Mouse (Mus musculus): ENCODE results near the gene Gemin7.

Gene Gemin7

GRCm38 (mm10) chr7:19575559-19575958, 1.8 kb downstream of the Gemin7 start:
- no peak for DNase-seq (ENCODE audit: low spot score)

GRCm38 (mm10) chr7:19573776-19574140, 3.6 kb downstream of the Gemin7 start:
- no peak for DNase-seq (ENCODE audit: low spot score)

- DNase-seq (ENCODE audit: low spot score), result peak; percentile 83
Observed at GRCm38 (mm10) chr7:19572926-19573775, 4.2 kb downstream of the Gemin7 start.

GRCm38 (mm10) chr7:19569647-19570046, 7.7 kb downstream of the Gemin7 start:
- no peak for DNase-seq (ENCODE audit: low spot score)

- no peak for DNase-seq (ENCODE audit: low spot score)
Observed at GRCm38 (mm10) chr7:19567426-19567825, 10.0 kb downstream of the Gemin7 start.

- DNase-seq (ENCODE audit: low spot score), result no peak
Observed at GRCm38 (mm10) chr7:19565803-19566202, 11.6 kb downstream of the Gemin7 start.

GRCm38 (mm10) chr7:19564455-19564854, 12.9 kb downstream of the Gemin7 start:
- no peak for DNase-seq (ENCODE audit: low spot score)

GRCm38 (mm10) chr7:19563884-19564283, 13.5 kb downstream of the Gemin7 start:
- no peak for DNase-seq (ENCODE audit: low spot score)

- no peak for DNase-seq (ENCODE audit: low spot score)
Observed at GRCm38 (mm10) chr7:19562643-19563410, 14.6 kb downstream of the Gemin7 start, which contains the start of gene Ppp1r37. TSS of gene Ppp1r37 (minus strand) at chr7:19563076.

- peak; percentile 87 for DNase-seq (ENCODE audit: low spot score)
Observed at GRCm38 (mm10) chr7:19561765-19562642, 15.4 kb downstream of the Gemin7 start.

GRCm38 (mm10) chr7:19561431-19561764, 16.0 kb downstream of the Gemin7 start:
- DNase-seq (ENCODE audit: low spot score), result no peak

GRCm38 (mm10) chr7:19560491-19561260, 16.7 kb downstream of the Gemin7 start:
- no peak for DNase-seq (ENCODE audit: low spot score)

- DNase-seq (ENCODE audit: low spot score), result no peak
Observed at GRCm38 (mm10) chr7:19558965-19559364, 18.4 kb downstream of the Gemin7 start.

GRCm38 (mm10) chr7:19557982-19558900, 19.2 kb downstream of the Gemin7 start:
- DNase-seq (ENCODE audit: low spot score), result no peak

GRCm38 (mm10) chr7:19557086-19557485, 20.3 kb downstream of the Gemin7 start:
- no peak for DNase-seq (ENCODE audit: low spot score)

GRCm38 (mm10) chr7:19554168-19554567, 23.2 kb downstream of the Gemin7 start:
- no peak for DNase-seq (ENCODE audit: low spot score)

GRCm38 (mm10) chr7:19552443-19552842, 25.0 kb downstream of the Gemin7 start:
- no peak for DNase-seq (ENCODE audit: low spot score)

- no peak for DNase-seq (ENCODE audit: low spot score)
Observed at GRCm38 (mm10) chr7:19551634-19552033, 25.8 kb downstream of the Gemin7 start.

GRCm38 (mm10) chr7:19549394-19549793, 28.0 kb downstream of the Gemin7 start:
- DNase-seq (ENCODE audit: low spot score), result no peak

GRCm38 (mm10) chr7:19547344-19547969, 29.9 kb downstream of the Gemin7 start:
- no peak for DNase-seq (ENCODE audit: low spot score)
